Mouse (Mus musculus) heart, adult 2 months (tissue): ENCODE results near the gene Prph.

Experiments
- EP300 ChIP-seq: fragments of 200-500 bp; IDR thresholded peaks from 2 replicates; pipeline ENCODE4 v1.6.1; 2011; ENCODE audit warnings: low read depth, low read length, control low read depth; ENCODE audit not compliant: insufficient read depth
- POLR2A ChIP-seq: fragments of 200-500 bp; IDR thresholded peaks from 2 replicates; pipeline ENCODE4 v1.6.1; 2011; ENCODE audit warnings: mild to moderate bottlenecking, low read depth, low read length, control low read depth; ENCODE audit not compliant: insufficient read depth

- TF ChIP-seq POLR2A (no peak), EP300 (no peak)
Observed at GRCm38 (mm10) chr15:99082840-99083239, 27.9 kb downstream of the Prph start.
